Mouse (Mus musculus) inflammation-experienced regulatory T-cells (primary cell): ENCODE measurements around the gene Phex. TPM values are rescaled to one million over a fixed set of nuclear protein-coding genes. Genes with fewer than 3 reads are reported as not detected.

Experiments
- polyA plus RNA-seq, 2 experiments: library from polyadenylated mRNA; unstranded; fragments of 100-300 nt; shearing (Covaris generic); gene quantifications; one replicate each; pipeline ENCODE4 v1.2.1; 2017

The Phex gene
- polyA plus RNA-seq, result under 1 TPM; 0.04 to 0.09 TPM

DNA sequence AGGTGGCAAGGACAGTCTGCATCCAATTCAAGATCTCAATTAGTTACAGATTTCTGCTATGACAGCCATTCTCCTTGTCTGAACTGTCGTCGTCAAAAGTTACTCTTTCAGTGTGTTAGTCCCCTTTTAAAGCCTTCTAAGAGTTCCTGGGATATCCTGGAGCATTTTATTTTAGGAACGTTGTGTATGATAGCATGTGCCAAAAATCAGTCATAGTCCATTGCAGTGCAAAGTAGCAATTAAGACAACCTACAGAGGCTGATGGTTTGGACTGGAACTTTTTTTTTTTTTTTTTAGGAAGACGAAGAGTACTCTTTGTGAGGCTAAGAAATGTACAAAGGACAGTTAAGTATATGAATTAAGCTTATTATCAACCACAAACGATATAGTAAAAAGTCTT is at the start of gene Phex:
Gene Phex, minus strand, starts transcription at position 101 of the 400 bp plus-strand sequence.

Other genes with a start within 250 kb of the Phex start
- 10 to 100 TPM; 68.6 to 95.1 TPM for gene Sms, start 77.0 kb upstream of the Phex start, polyA plus RNA-seq
- gene Yy2, start 153.7 kb upstream of the Phex start, polyA plus RNA-seq, result 1 to 10 TPM; 1.5 to 4.0 TPM
- gene Mbtps2, start 183.4 kb upstream of the Phex start, polyA plus RNA-seq, result 10 to 100 TPM; 11.8 to 14.0 TPM